Mouse (Mus musculus): ENCODE measurements around the gene Hic1. TPM values are rescaled to one million over a fixed set of nuclear protein-coding genes. Genes with fewer than 3 reads are reported as not detected.

Hic1 gene
- polyA plus RNA-seq, 1 experiment: not detected

GRCm38 (mm10) chr11:75119841-75120240, 49.5 kb downstream of the Hic1 start:
- no peak overlapping the region for H3K4me3 ChIP-seq (ENCODE audit: insufficient read depth, low read depth, low read length)
- 92% methylated on average over 3 of the region's 3 CpGs for WGBS
- TF ChIP-seq POLR2A (IDR thresholded peaks at IDR 0.05; ENCODE audit: insufficient read depth, low read depth, low read length) (no peak), CTCF (IDR thresholded peaks at IDR 0.05; ENCODE audit: insufficient read depth, low read depth, low read length) (no peak)
- no peaks in the 10 kb centered on the region for H3K4me1 ChIP-seq (ENCODE audit: control insufficient read depth, insufficient read depth, low read length)
- H3K27ac ChIP-seq (ENCODE audit: insufficient read depth, low read depth, low read length): no peak overlapping the region

DNA sequence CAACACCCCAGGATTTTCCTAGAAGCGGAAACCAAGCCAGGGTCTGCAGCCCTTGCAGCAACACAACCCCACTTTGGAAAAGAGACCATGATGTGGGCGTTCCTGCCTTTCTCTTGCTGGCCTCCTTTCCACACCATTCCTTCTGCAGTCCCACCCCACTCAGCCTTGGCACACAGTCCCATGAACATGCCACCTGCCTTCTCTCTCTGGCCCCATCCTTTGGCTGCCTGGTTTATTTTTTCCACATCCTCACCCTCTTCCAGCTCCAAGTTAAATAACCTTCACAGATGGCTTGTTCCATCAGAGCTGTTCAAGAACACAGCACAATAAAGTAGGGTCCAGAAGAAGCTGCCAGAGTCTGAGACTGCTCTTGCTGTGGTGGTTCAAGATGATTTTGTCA, 50.0 kb downstream of the Hic1 start:
- WGBS: 86% methylated on average over 2 of the region's 2 CpGs
- TF ChIP-seq POLR2A (IDR thresholded peaks at IDR 0.05; ENCODE audit: insufficient read depth, low read depth, low read length): no peak
- no peak overlapping the region for H3K4me3 ChIP-seq (ENCODE audit: insufficient read depth, low read depth, low read length)
- H3K4me1 ChIP-seq (ENCODE audit: control insufficient read depth, insufficient read depth, low read length): no peaks in the 10 kb centered on the region
- H3K27ac ChIP-seq (ENCODE audit: insufficient read depth, low read depth, low read length): no peak overlapping the region

GRCm38 (mm10) chr11:75118141-75118540, 51.2 kb downstream of the Hic1 start:
- Histone ChIP-seq H3K4me1 (ENCODE audit: control insufficient read depth, insufficient read depth, low read length) (no peaks in the 10 kb centered on the region), H3K4me3 (ENCODE audit: insufficient read depth, low read depth, low read length) (no peak overlapping the region), H3K27ac (ENCODE audit: insufficient read depth, low read depth, low read length) (no peak overlapping the region)
- WGBS: 93% methylated on average over 2 of the region's 2 CpGs
- TF ChIP-seq POLR2A (IDR thresholded peaks at IDR 0.05; ENCODE audit: insufficient read depth, low read depth, low read length): no peak
- no peak for TF ChIP-seq CTCF (IDR thresholded peaks at IDR 0.05; ENCODE audit: insufficient read depth, low read depth, low read length)

- TF ChIP-seq POLR2A (IDR thresholded peaks at IDR 0.05; ENCODE audit: insufficient read depth, low read depth, low read length): no peak
- WGBS: 83% methylated on average over 6 of the region's 6 CpGs
- Histone ChIP-seq H3K4me3 (ENCODE audit: insufficient read depth, low read depth, low read length) (no peak overlapping the region), H3K4me1 (ENCODE audit: control insufficient read depth, insufficient read depth, low read length) (no peaks in the 10 kb centered on the region), H3K27ac (ENCODE audit: insufficient read depth, low read depth, low read length) (no peak overlapping the region)
Measured at GRCm38 (mm10) chr11:75116379-75116778, 52.9 kb downstream of the Hic1 start.

Other genes with a start within 250 kb of the Hic1 start
- 86.4 TPM in 1 of 2 replicates, not detected in the other for gene Smg6, start 243.7 kb downstream of the Hic1 start, polyA plus RNA-seq (2012; ENCODE audit: insufficient read depth, insufficient read length, low replicate concordance, missing spikeins)
- gene Srr, start 243.6 kb downstream of the Hic1 start, polyA plus RNA-seq (2012; ENCODE audit: insufficient read depth, insufficient read length, low replicate concordance, missing spikeins): not detected in 2 replicates
- not detected in 2 replicates for gene Ovca2, start 9.3 kb upstream of the Hic1 start, polyA plus RNA-seq (2012; ENCODE audit: insufficient read depth, insufficient read length, low replicate concordance, missing spikeins)
- not detected in 2 replicates for gene Dph1, start 21.7 kb upstream of the Hic1 start, polyA plus RNA-seq (2012; ENCODE audit: insufficient read depth, insufficient read length, low replicate concordance, missing spikeins)
- not detected in 2 replicates for gene Rtn4rl1, start 24.3 kb upstream of the Hic1 start, polyA plus RNA-seq (2012; ENCODE audit: insufficient read depth, insufficient read length, low replicate concordance, missing spikeins)
- not detected in 2 replicates for gene Rpa1, start 178.8 kb upstream of the Hic1 start, polyA plus RNA-seq (2012; ENCODE audit: insufficient read depth, insufficient read length, low replicate concordance, missing spikeins)
- gene Smyd4, start 178.9 kb upstream of the Hic1 start, polyA plus RNA-seq (2012; ENCODE audit: insufficient read depth, insufficient read length, low replicate concordance, missing spikeins): not detected in 2 replicates

Measured in olfactory bulb, adult 2 months (tissue).